Mouse (Mus musculus) CH12.LX (cell line): ENCODE data around the gene Olfr159.
"Not testable (repeated sequence)": the region's sequence is repeated elsewhere in the genome, so short reads cannot be mapped to it uniquely, and the experiment has no call there.

Source experiments
- BHLHE40 ChIP-seq: IDR thresholded peaks from 2 replicates; pipeline ENCODE4 v1.6.1; 2011; ENCODE audit warnings: mild to moderate bottlenecking, low read depth, low read length, improper control_type of control experiment
- CTCF ChIP-seq, 2 experiments: IDR thresholded peaks in 1 of 2; conservative IDR thresholded peaks in 1 of 2; 2 replicates each; pipeline ENCODE4 v1.5.1; 2011 to 2012; ENCODE audit warnings: low read depth in 2 of 2, low read length in 2 of 2, improper control_type of control experiment in 1 of 2, inconsistent platforms in 1 of 2, mild to moderate bottlenecking in 1 of 2, moderate library complexity in 1 of 2
- POLR2A ChIP-seq: IDR thresholded peaks from 2 replicates; pipeline ENCODE4 v1.6.1; 2011; ENCODE audit warnings: low read depth, mild to moderate bottlenecking, improper control_type of control experiment, low read length
- RCOR1 ChIP-seq: conservative IDR thresholded peaks from 2 replicates; pipeline ENCODE4 v1.6.1; 2012; ENCODE audit warnings: low read depth, mild to moderate bottlenecking, inconsistent platforms, low read length, improper control_type of control experiment
- SMC3 ChIP-seq: IDR thresholded peaks from 2 replicates; pipeline ENCODE4 v1.6.1; 2011; ENCODE audit warnings: low read depth, low read length, improper control_type of control experiment

- TF ChIP-seq BHLHE40; POLR2A; CTCF (conservative IDR thresholded peaks at IDR 0.05 in 1 of 2, IDR thresholded peaks at IDR 0.05 in 1 of 2; ENCODE audit: low read depth in 2 of 2, low read length in 2 of 2); RCOR1; SMC3: not testable (repeated sequence)
Observed at GRCm38 (mm10) chr4:43795844-43796243, 25.0 kb upstream of the Olfr159 start.
